Mouse (Mus musculus) MEL (cell line): ENCODE measurements around the gene Stk10.

Experiments used
- HCFC1 ChIP-seq: IDR thresholded peaks from 2 replicates; pipeline ENCODE4 v1.6.1; 2012; ENCODE audit warnings: low read depth, mild to moderate bottlenecking, inconsistent platforms, low read length, improper control_type of control experiment, moderate library complexity
- NRF1 ChIP-seq: IDR thresholded peaks from 2 replicates; pipeline ENCODE4 v1.6.1; 2014; ENCODE audit warnings: low read depth, mild to moderate bottlenecking, inconsistent platforms, low read length, improper control_type of control experiment, moderate library complexity; ENCODE audit not compliant: poor library complexity, insufficient read depth, severe bottlenecking
- TAL1 ChIP-seq: IDR thresholded peaks from 2 replicates; pipeline ENCODE4 v1.6.1; 2012; ENCODE audit warnings: mild to moderate bottlenecking, inconsistent platforms, low read length, moderate library complexity, mixed read lengths
- ZC3H11A ChIP-seq: IDR thresholded peaks from 2 replicates; pipeline ENCODE4 v1.6.1; 2012; ENCODE audit warnings: low read depth, mild to moderate bottlenecking, inconsistent platforms, low read length, improper control_type of control experiment
- ZNF384 ChIP-seq: IDR thresholded peaks from 2 replicates; pipeline ENCODE4 v1.6.1; 2012; ENCODE audit warnings: low read depth, mild to moderate bottlenecking, inconsistent platforms, low read length, improper control_type of control experiment

- TF ChIP-seq TAL1: no peak
- no peak for TF ChIP-seq ZNF384
- TF ChIP-seq NRF1: no peak
- no peak for TF ChIP-seq HCFC1
- no peak for TF ChIP-seq ZC3H11A
Measured at GRCm38 (mm10) chr11:32619257-32619816, 86.2 kb downstream of the Stk10 start.
